Comparison of ENCODE assay signal across 22 mouse cellular contexts in the genomic region with DNA sequence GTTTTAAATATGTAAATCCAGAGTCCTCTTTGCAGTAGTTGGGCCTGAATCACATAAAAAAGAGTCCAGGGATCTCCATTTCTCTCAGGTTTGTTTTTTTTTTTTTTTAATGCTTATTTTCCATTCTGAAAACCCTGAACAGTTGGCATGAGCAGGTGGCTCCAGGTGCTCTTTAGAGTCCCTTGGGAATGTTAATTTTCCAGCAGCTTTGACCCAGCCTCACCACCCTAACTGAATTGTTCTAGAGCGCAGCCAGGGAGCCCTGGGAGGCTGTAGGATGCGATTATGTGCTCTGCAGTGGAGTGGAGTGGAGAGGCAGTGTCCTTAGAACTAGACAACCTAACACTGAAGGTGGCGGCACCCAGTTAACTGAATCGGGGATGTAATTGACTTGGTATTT. TPM values are rescaled to one million over a fixed set of nuclear protein-coding genes. Genes with fewer than 3 reads are reported as not detected.
DNase-seq lines count a peak whose midpoint lies in the region; ATAC-seq lines count a peak whose summit lies in the region.
"Had no signal": no experiment of that assay in that cellular context is flagged by ENCODE, and none has a peak within 500 bp of the region (broad histone marks: within the 10 kb centered on the region; RNA-seq: fewer than 3 reads in every experiment).

No protein-coding gene starts in this region.

- H3K4me2 ChIP-seq in forebrain, embryonic 13.5 days: no peak overlapping the region
- H3K4me2 ChIP-seq in forebrain, embryonic 11.5 days (ENCODE audit: low read depth, low read length, severe bottlenecking): no peak overlapping the region
- H3K4me2 ChIP-seq in midbrain, embryonic 15.5 days: no peak overlapping the region
- H3K4me2 ChIP-seq in midbrain, embryonic 16.5 days (ENCODE audit: low read length): no peak overlapping the region
- no peak overlapping the region for H3K4me2 ChIP-seq in hindbrain, embryonic 12.5 days (replicated peaks)
- H3K4me2 ChIP-seq: heart, embryonic 15.5 days; hindbrain, embryonic 15.5 days; kidney, embryonic 15.5 days; liver, embryonic 11.5 days; stomach, embryonic 15.5 days had no signal

- H3K27ac ChIP-seq in forebrain, embryonic 13.5 days: peak overlapping the region; percentile 61
- no peak overlapping the region for H3K27ac ChIP-seq in forebrain, embryonic 11.5 days (ENCODE audit: low read depth, low read length)
- 0 out of 2 replicates have a peak overlapping the region, but pooled peaks have one; percentile 25 for H3K27ac ChIP-seq in midbrain, embryonic 15.5 days
- no peak overlapping the region for H3K27ac ChIP-seq in midbrain, embryonic 16.5 days (ENCODE audit: low read length)
- H3K27ac ChIP-seq in hindbrain, embryonic 12.5 days: peak overlapping the region; percentile 30; the same call in 1 of the 2 replicates
- H3K27ac ChIP-seq: heart, embryonic 15.5 days; hindbrain, embryonic 15.5 days; kidney, embryonic 15.5 days; limb, embryonic 10.5 days; stomach, embryonic 15.5 days had no signal

- H3K4me1 ChIP-seq in forebrain, embryonic 13.5 days: peaks cover 49% of the 10 kb centered on the region
- H3K4me1 ChIP-seq in forebrain, embryonic 11.5 days (replicated peaks; ENCODE audit: control insufficient read depth, insufficient read depth, low read length): peaks cover 18% of the 10 kb centered on the region
- peaks cover 34% of the 10 kb centered on the region for H3K4me1 ChIP-seq in midbrain, embryonic 15.5 days
- peaks cover 24% of the 10 kb centered on the region for H3K4me1 ChIP-seq in midbrain, embryonic 16.5 days (ENCODE audit: control insufficient read depth, insufficient read depth, low read length)
- H3K4me1 ChIP-seq in hindbrain, embryonic 12.5 days: peaks cover 41% of the 10 kb centered on the region

- peak; percentile 64; the same call in 1 of the 2 replicates for ATAC-seq in cerebellum, adult (ENCODE audit: insufficient number of reproducible peaks, low FRiP score, low TSS enrichment)
- no peak for ATAC-seq in forebrain, embryonic 13.5 days
- no peak for ATAC-seq in forebrain, embryonic 11.5 days (replicated peaks; ENCODE audit: low FRiP score)
- ATAC-seq in midbrain, embryonic 15.5 days (replicated peaks): no peak
- no peak for ATAC-seq in midbrain, embryonic 16.5 days
- ATAC-seq in hindbrain, embryonic 12.5 days (ENCODE audit: low FRiP score): no peak
- ATAC-seq in frontal cortex, adult (ENCODE audit: low TSS enrichment): no peak; the same call in 1 of the 2 replicates
- ATAC-seq: intestine, postnatal 0 days had no signal

- no peak overlapping the region for H3K9ac ChIP-seq in forebrain, embryonic 13.5 days
- H3K9ac ChIP-seq in forebrain, embryonic 11.5 days (ENCODE audit: low read length): no peak overlapping the region
- no peak overlapping the region for H3K9ac ChIP-seq in midbrain, embryonic 15.5 days
- H3K9ac ChIP-seq in midbrain, embryonic 16.5 days (ENCODE audit: low read depth, low read length): no peak overlapping the region
- no peak overlapping the region for H3K9ac ChIP-seq in hindbrain, embryonic 12.5 days
- H3K9ac ChIP-seq: heart, embryonic 15.5 days; hindbrain, embryonic 15.5 days; kidney, embryonic 15.5 days; stomach, embryonic 15.5 days had no signal

- no peak overlapping the region for H3K4me3 ChIP-seq in forebrain, embryonic 13.5 days
- H3K4me3 ChIP-seq in forebrain, embryonic 11.5 days (ENCODE audit: low read depth, low read length): no peak overlapping the region
- H3K4me3 ChIP-seq in midbrain, embryonic 15.5 days: no peak overlapping the region
- H3K4me3 ChIP-seq in midbrain, embryonic 16.5 days (ENCODE audit: low read depth, low read length): no peak overlapping the region
- H3K4me3 ChIP-seq in hindbrain, embryonic 12.5 days: no peak overlapping the region
- H3K4me3 ChIP-seq: heart, embryonic 15.5 days; hindbrain, embryonic 15.5 days; kidney, embryonic 15.5 days; limb, embryonic 10.5 days; stomach, embryonic 15.5 days had no signal

- no peaks in the 10 kb centered on the region for H3K27me3 ChIP-seq in forebrain, embryonic 13.5 days
- no peaks in the 10 kb centered on the region for H3K27me3 ChIP-seq in forebrain, embryonic 11.5 days (ENCODE audit: control insufficient read depth, insufficient read depth, low read length)
- H3K27me3 ChIP-seq in midbrain, embryonic 15.5 days (replicated peaks): no peaks in the 10 kb centered on the region
- H3K27me3 ChIP-seq in midbrain, embryonic 16.5 days (ENCODE audit: control insufficient read depth, insufficient read depth, low read depth, low read length): no peaks in the 10 kb centered on the region
- H3K27me3 ChIP-seq in hindbrain, embryonic 12.5 days: no peaks in the 10 kb centered on the region
- H3K27me3 ChIP-seq: heart, embryonic 15.5 days; hindbrain, embryonic 15.5 days; kidney, embryonic 15.5 days; stomach, embryonic 15.5 days had no signal

- H3K9me3 ChIP-seq in forebrain, embryonic 13.5 days (replicated peaks): no peaks in the 10 kb centered on the region
- H3K9me3 ChIP-seq in forebrain, embryonic 11.5 days (ENCODE audit: control insufficient read depth, low read length): no peaks in the 10 kb centered on the region
- H3K9me3 ChIP-seq in midbrain, embryonic 15.5 days: no peaks in the 10 kb centered on the region
- H3K9me3 ChIP-seq in midbrain, embryonic 16.5 days (replicated peaks; ENCODE audit: control insufficient read depth, low read length, poor library complexity, severe bottlenecking): no peaks in the 10 kb centered on the region
- H3K9me3 ChIP-seq in hindbrain, embryonic 12.5 days (replicated peaks): no peaks in the 10 kb centered on the region
- H3K9me3 ChIP-seq: heart, embryonic 15.5 days; hindbrain, embryonic 15.5 days; kidney, embryonic 15.5 days; limb, embryonic 10.5 days; stomach, embryonic 15.5 days had no signal

- 70% methylated on average over 4 of the region's 4 CpGs for WGBS in forebrain, embryonic 13.5 days
- 80% methylated on average over 4 of the region's 4 CpGs for WGBS in forebrain, embryonic 11.5 days
- WGBS in midbrain, embryonic 15.5 days: 53% methylated on average over 4 of the region's 4 CpGs
- 63% methylated on average over 4 of the region's 4 CpGs for WGBS in midbrain, embryonic 16.5 days
- WGBS in hindbrain, embryonic 12.5 days: 64% methylated on average over 4 of the region's 4 CpGs

- H3K36me3 ChIP-seq in forebrain, embryonic 13.5 days (ENCODE audit: poor library complexity, severe bottlenecking): peaks cover 31% of the 10 kb centered on the region
- peaks cover 3% of the 10 kb centered on the region; the same call in 1 of the 2 replicates for H3K36me3 ChIP-seq in forebrain, embryonic 11.5 days (ENCODE audit: control insufficient read depth, insufficient read depth, low read length)
- 0 out of 2 replicates have a peak, but pooled peaks cover 3% of the 10 kb centered on the region for H3K36me3 ChIP-seq in midbrain, embryonic 15.5 days (replicated peaks)
- peaks cover 8% of the 10 kb centered on the region; the same call in 1 of the 2 replicates for H3K36me3 ChIP-seq in midbrain, embryonic 16.5 days (ENCODE audit: control insufficient read depth, insufficient read depth, low read length)
- H3K36me3 ChIP-seq in hindbrain, embryonic 12.5 days: peaks cover 34% of the 10 kb centered on the region

- DNase-seq in cerebellum, adult 11-12 months: no peak
- DNase-seq in forebrain, embryonic 11.5 days (ENCODE audit: low spot score): no peak
- DNase-seq: adrenal gland, postnatal 25 days; gastrocnemius, postnatal 36 days; kidney, postnatal 4 days; layer of hippocampus, adult 9-11 months; lung, adult 18-20 months; lung, postnatal 14 days; thymus, adult 2 months had no signal

RNA-seq across cellular contexts. Expression of a gene that starts 13.7 kb away (rescaled TPM):
- polyA plus RNA-seq in forebrain, embryonic 13.5 days (2015; fragmentation: Nextera tagmentation; extraction: Ambion mirVana): 54.2 and 61.3 TPM in 2 replicates
- 75.4 and 77.2 TPM in 2 replicates for polyA plus RNA-seq in forebrain, embryonic 11.5 days (2014; fragmentation: Nextera tagmentation; extraction: Ambion mirVana)
- polyA plus RNA-seq in midbrain, embryonic 15.5 days (2015; fragmentation: Nextera tagmentation; extraction: Ambion mirVana): 39.9 and 41.6 TPM in 2 replicates
- 28.8 and 38.8 TPM in 2 replicates for polyA plus RNA-seq in midbrain, embryonic 16.5 days (2015; fragmentation: Nextera tagmentation; extraction: Ambion mirVana)
- 90.3 and 92.0 TPM in 2 replicates for polyA plus RNA-seq in hindbrain, embryonic 12.5 days (2016; fragmentation: Nextera tagmentation; extraction: Ambion mirVana)

Comparison
In these comparisons a context has a peak if more than half of its experiments do, and no peak if none do; other contexts are left out.
1. H3K27ac ChIP-seq: peak in forebrain, embryonic 13.5 days (single experiment), midbrain, embryonic 15.5 days (single experiment) and hindbrain, embryonic 12.5 days (single experiment); none in forebrain, embryonic 11.5 days (single experiment) and midbrain, embryonic 16.5 days (single experiment).